Mouse (Mus musculus): ENCODE results near the gene Pbxip1.

Pbxip1 gene

GRCm38 (mm10) chr3:89436176-89437113 lies at the start of gene Pbxip1:
Gene Pbxip1 (plus strand): TSS chr3:89436706.
- DNase-seq, result peak; percentile 89

- no peak for DNase-seq
Observed at GRCm38 (mm10) chr3:89387632-89388031, 48.9 kb upstream of the Pbxip1 start.

GRCm38 (mm10) chr3:89388134-89388881 lies 48.2 kb upstream of the Pbxip1 start:
- DNase-seq, result no peak

- DNase-seq, result peak; percentile 63
Observed at GRCm38 (mm10) chr3:89388901-89389740, 47.4 kb upstream of the Pbxip1 start.

- no peak for DNase-seq
Observed at GRCm38 (mm10) chr3:89390111-89390515, 46.4 kb upstream of the Pbxip1 start.

- no peak for DNase-seq
Observed at GRCm38 (mm10) chr3:89390699-89391662, 45.5 kb upstream of the Pbxip1 start.

- DNase-seq, result peak; percentile 69
Observed at GRCm38 (mm10) chr3:89391663-89392511, 44.6 kb upstream of the Pbxip1 start.

GRCm38 (mm10) chr3:89392871-89393311 lies 43.6 kb upstream of the Pbxip1 start:
- peak; percentile 18 for DNase-seq

- peak; percentile 97 for DNase-seq
Observed at GRCm38 (mm10) chr3:89393605-89394004, 42.9 kb upstream of the Pbxip1 start.

GRCm38 (mm10) chr3:89394006-89394893 lies 42.3 kb upstream of the Pbxip1 start, which contains the start of gene Zbtb7b:
Gene Zbtb7b (minus strand): TSS chr3:89394776.
- DNase-seq, result peak; percentile 80

GRCm38 (mm10) chr3:89394894-89395256 lies 41.6 kb upstream of the Pbxip1 start:
- DNase-seq, result peak; percentile 93

GRCm38 (mm10) chr3:89395419-89395805 lies 41.1 kb upstream of the Pbxip1 start:
- no peak for DNase-seq

GRCm38 (mm10) chr3:89395806-89396653 lies 40.5 kb upstream of the Pbxip1 start:
- DNase-seq, result peak; percentile 88

- no peak for DNase-seq
Observed at GRCm38 (mm10) chr3:89396654-89397005, 39.9 kb upstream of the Pbxip1 start.

GRCm38 (mm10) chr3:89401329-89401728 lies 35.2 kb upstream of the Pbxip1 start:
- DNase-seq, result no peak

GRCm38 (mm10) chr3:89402693-89403092 lies 33.8 kb upstream of the Pbxip1 start, which contains the start of gene Lenep:
Gene Lenep (minus strand): TSS chr3:89402793.
- no peak for DNase-seq

- DNase-seq, result no peak
Observed at GRCm38 (mm10) chr3:89406887-89407286, 29.6 kb upstream of the Pbxip1 start.

GRCm38 (mm10) chr3:89408448-89408847 lies 28.1 kb upstream of the Pbxip1 start:
- no peak for DNase-seq
